Mouse (Mus musculus): Measurements from ENCODE around the gene Arl6. TPM values are rescaled to one million over a fixed set of nuclear protein-coding genes. Genes with fewer than 3 reads are reported as not detected.
A peak's percentile ranks its signal among the peaks of the same experiment; 100 is the strongest.

Gene Arl6
- 1 to 10 TPM; 3.7 to 4.2 TPM for total RNA-seq (2021)
- long read RNA-seq, experiment 1, transcript Arl6-201 (8 exons, 1,696 nt): major isoform, 6 of 6 reads
- long read RNA-seq, experiment 1, partial matches to known transcripts: 0 of 6 reads
- long read RNA-seq, experiment 1, other reads (novel, unspliced or antisense): 0 of 6 reads
- long read RNA-seq, experiment 2, transcript Arl6-201 (8 exons, 1,696 nt): major isoform, 5 of 5 reads
- long read RNA-seq, experiment 2, partial matches to known transcripts: 0 of 5 reads
- long read RNA-seq, experiment 2, other reads (novel, unspliced or antisense): 0 of 5 reads

- DNase-seq: peak; percentile 97
Measured at GRCm38 (mm10) chr16:59639102-59639691, at the start of gene Arl6. Gene Arl6 (minus strand): TSS chr16:59639391.

- DNase-seq: no peak
Measured at GRCm38 (mm10) chr16:59685135-59685534, 45.9 kb upstream of the Arl6 start.

GRCm38 (mm10) chr16:59683434-59683833 lies 44.2 kb upstream of the Arl6 start:
- DNase-seq: peak; percentile 67

GRCm38 (mm10) chr16:59682216-59682891 lies 43.2 kb upstream of the Arl6 start:
- no peak for DNase-seq

GRCm38 (mm10) chr16:59666938-59667337 lies 27.7 kb upstream of the Arl6 start:
- DNase-seq: no peak

GRCm38 (mm10) chr16:59643766-59644165 lies 4.6 kb upstream of the Arl6 start:
- no peak for DNase-seq

- no peak for DNase-seq
Measured at GRCm38 (mm10) chr16:59639985-59640384, 794 bp upstream of the Arl6 start.

- DNase-seq: no peak
Measured at GRCm38 (mm10) chr16:59634598-59634997, 4.6 kb downstream of the Arl6 start.

GRCm38 (mm10) chr16:59621554-59621953 lies 17.6 kb downstream of the Arl6 start:
- DNase-seq: no peak

GRCm38 (mm10) chr16:59617167-59617566 lies 22.0 kb downstream of the Arl6 start:
- DNase-seq: peak; percentile 27

GRCm38 (mm10) chr16:59615675-59616074 lies 23.5 kb downstream of the Arl6 start:
- no peak for DNase-seq

GRCm38 (mm10) chr16:59610750-59611149 lies 28.4 kb downstream of the Arl6 start:
- no peak for DNase-seq

GRCm38 (mm10) chr16:59604078-59604781 lies 35.0 kb downstream of the Arl6 start:
- no peak for DNase-seq

GRCm38 (mm10) chr16:59600311-59601251 lies 38.6 kb downstream of the Arl6 start, which contains the start of gene Crybg3:
Gene Crybg3 (minus strand): TSS chr16:59600979.
- DNase-seq: peak; percentile 88

- DNase-seq: no peak
Measured at GRCm38 (mm10) chr16:59599411-59600265, 39.6 kb downstream of the Arl6 start.

- DNase-seq: no peak
Measured at GRCm38 (mm10) chr16:59598997-59599396, 40.2 kb downstream of the Arl6 start.

- no peak for DNase-seq
Measured at GRCm38 (mm10) chr16:59597256-59597655, 41.9 kb downstream of the Arl6 start.

GRCm38 (mm10) chr16:59594714-59595113 lies 44.5 kb downstream of the Arl6 start:
- DNase-seq: no peak

GRCm38 (mm10) chr16:59590790-59591189 lies 48.4 kb downstream of the Arl6 start:
- no peak for DNase-seq

- no peak for DNase-seq
Measured at GRCm38 (mm10) chr16:59588351-59589025, 50.7 kb downstream of the Arl6 start.
